In genomic region chr3:27921268-27922020, GRCm38 (mm10) we compare ENCODE assay signal across 27 mouse cellular contexts. TPM values are rescaled to one million over a fixed set of nuclear protein-coding genes. Genes with fewer than 3 reads are reported as not detected.
A peak's percentile ranks its signal among the peaks of the same experiment; 100 is the strongest.
DNase-seq lines count a peak whose midpoint lies in the region; ATAC-seq and TF ChIP-seq lines count a peak whose summit lies in the region.
"Had no signal": no experiment of that assay in that cellular context is flagged by ENCODE, and none has a peak within 500 bp of the region (broad histone marks: within the 10 kb centered on the region; RNA-seq: fewer than 3 reads in every experiment).

No protein-coding gene starts in this region.

- H3K27me3 ChIP-seq in liver, embryonic 16.5 days (ENCODE audit: control insufficient read depth, insufficient read depth, low read depth, low read length): no peaks in the 10 kb centered on the region
- H3K27me3 ChIP-seq in forebrain, postnatal 0 days (ENCODE audit: insufficient read depth, low read length): no peaks in the 10 kb centered on the region
- H3K27me3 ChIP-seq: embryonic facial prominence, embryonic 12.5 days; hindbrain, embryonic 13.5 days; limb, embryonic 12.5 days; midbrain, embryonic 15.5 days; neural tube, embryonic 12.5 days had no signal

- no peaks in the 10 kb centered on the region; the same call in 1 of the 2 replicates for H3K4me1 ChIP-seq in liver, embryonic 16.5 days (ENCODE audit: control insufficient read depth, low read depth, low read length)
- H3K4me1 ChIP-seq in forebrain, postnatal 0 days (ENCODE audit: insufficient read depth): no peaks in the 10 kb centered on the region
- H3K4me1 ChIP-seq: embryonic facial prominence, embryonic 12.5 days; hindbrain, embryonic 13.5 days; limb, embryonic 12.5 days; midbrain, embryonic 15.5 days; neural tube, embryonic 12.5 days had no signal

- no peak overlapping the region for H3K4me2 ChIP-seq in liver, embryonic 16.5 days (ENCODE audit: low read depth, low read length)
- H3K4me2 ChIP-seq in forebrain, postnatal 0 days (ENCODE audit: low read depth): no peak overlapping the region
- H3K4me2 ChIP-seq: embryonic facial prominence, embryonic 12.5 days; hindbrain, embryonic 13.5 days; limb, embryonic 12.5 days; midbrain, embryonic 15.5 days; neural tube, embryonic 12.5 days had no signal

- DNase-seq in heart, adult 11 months: peak; percentile 64
- DNase-seq in heart, adult 8-10 months (ENCODE audit: low spot score): no peak
- DNase-seq in ES-CJ7 (ENCODE audit: low read depth, low spot score): peak; percentile 32
- peak; percentile 53 for DNase-seq in kidney, postnatal 10 days
- no peak for DNase-seq in forebrain, postnatal 0 days
- DNase-seq in embryo, embryonic 10 days (ENCODE audit: low spot score): no peak
- DNase-seq: adrenal gland, adult 2 months; cerebellum, adult 11-12 months; cerebellum, postnatal 10 days; gastrocnemius, postnatal 25 days; lung, adult 2 months; lung, postnatal 36 days; retina, postnatal 1 day; right cerebral cortex, postnatal 25 days; spleen, adult 18-20 months had no signal

- H3K9ac ChIP-seq in liver, embryonic 16.5 days (ENCODE audit: low read depth, low read length): no peak overlapping the region
- H3K9ac ChIP-seq in forebrain, postnatal 0 days: no peak overlapping the region
- H3K9ac ChIP-seq: embryonic facial prominence, embryonic 12.5 days; hindbrain, embryonic 13.5 days; limb, embryonic 12.5 days; midbrain, embryonic 15.5 days; neural tube, embryonic 12.5 days had no signal

- 65% methylated on average over 11 of the region's 11 CpGs for WGBS in liver, embryonic 16.5 days (ENCODE audit: insufficient replicate concordance)
- 93% methylated on average over 11 of the region's 11 CpGs for WGBS in forebrain, postnatal 0 days

- no peak for TF ChIP-seq CTCF in forebrain, postnatal 0 days (IDR thresholded peaks at IDR 0.05; ENCODE audit: low read depth)

- H3K9me3 ChIP-seq in liver, embryonic 16.5 days (replicated peaks; ENCODE audit: control insufficient read depth, low read length): no peaks in the 10 kb centered on the region
- H3K9me3 ChIP-seq in forebrain, postnatal 0 days (ENCODE audit: low read length): peaks cover 9% of the 10 kb centered on the region; the same call in 1 of the 2 replicates

- H3K36me3 ChIP-seq in liver, embryonic 16.5 days (ENCODE audit: control insufficient read depth, insufficient read depth): no peaks in the 10 kb centered on the region
- H3K36me3 ChIP-seq in forebrain, postnatal 0 days (ENCODE audit: insufficient read depth): no peaks in the 10 kb centered on the region
- H3K36me3 ChIP-seq: embryonic facial prominence, embryonic 12.5 days; hindbrain, embryonic 13.5 days; limb, embryonic 12.5 days; midbrain, embryonic 15.5 days; neural tube, embryonic 12.5 days had no signal

- peak overlapping the region; percentile 61 for H3K27ac ChIP-seq in liver, embryonic 16.5 days (ENCODE audit: low read length)
- H3K27ac ChIP-seq in forebrain, postnatal 0 days (ENCODE audit: low read depth, low read length): no peak overlapping the region
- H3K27ac ChIP-seq: embryonic facial prominence, embryonic 12.5 days; heart, adult 2 months; hindbrain, embryonic 13.5 days; limb, embryonic 12.5 days; midbrain, embryonic 15.5 days; neural tube, embryonic 12.5 days had no signal

- no peak overlapping the region for H3K4me3 ChIP-seq in liver, embryonic 16.5 days (ENCODE audit: low read depth, low read length)
- no peak overlapping the region for H3K4me3 ChIP-seq in forebrain, postnatal 0 days (ENCODE audit: low read depth, low read length)
- H3K4me3 ChIP-seq: embryonic facial prominence, embryonic 12.5 days; heart, adult 2 months; hindbrain, embryonic 13.5 days; limb, embryonic 12.5 days; midbrain, embryonic 15.5 days; neural tube, embryonic 12.5 days had no signal

- ATAC-seq in liver, embryonic 16.5 days (ENCODE audit: low read depth): peak; percentile 70
- ATAC-seq in forebrain, postnatal 0 days: no peak
- ATAC-seq: midbrain, embryonic 15.5 days had no signal

RNA-seq across cellular contexts. Expression of gene Pld1, which starts 17.1 kb away (rescaled TPM):
- 10 to 100 TPM in 2 of 4 experiments, 1 to 10 TPM in 2; 8.4 to 11.4 (median 10.6) TPM for total RNA-seq in heart, adult 8-10 months (2022)
- polyA plus RNA-seq in liver, embryonic 16.5 days (2015; fragmentation: Nextera tagmentation; extraction: Ambion mirVana): 5.9 and 6.8 TPM in 2 replicates
- total RNA-seq in forebrain, postnatal 0 days (2014; rRNA removed): 5.1 and 13.5 TPM in 2 replicates
- polyA plus RNA-seq in forebrain, postnatal 0 days (2015; fragmentation: Nextera tagmentation; extraction: Ambion mirVana): 2.7 and 3.5 TPM in 2 replicates

RNA-seq across cellular contexts. Expression of gene Tmem212, which starts 25.3 kb away (rescaled TPM):
- total RNA-seq in heart, adult 8-10 months (2022): not detected
- polyA plus RNA-seq in liver, embryonic 16.5 days (2015; fragmentation: Nextera tagmentation; extraction: Ambion mirVana): not detected in 2 replicates
- 2.7 and 4.3 TPM in 2 replicates for total RNA-seq in forebrain, postnatal 0 days (2014; rRNA removed)
- 3.0 and 4.7 TPM in 2 replicates for polyA plus RNA-seq in forebrain, postnatal 0 days (2015; fragmentation: Nextera tagmentation; extraction: Ambion mirVana)
- total RNA-seq: adrenal gland, adult 2 months; ES-E14; gastrocnemius, postnatal 25 days; heart, adult 2 months; heart, postnatal 25 days; megakaryocyte-erythroid progenitor cell, adult 5-6 weeks had no signal
- polyA plus RNA-seq: adrenal gland, adult 2 months; embryonic facial prominence, embryonic 12.5 days; forebrain, embryonic 11.5 days; heart, embryonic 14.5 days; hindbrain, embryonic 13.5 days; limb, embryonic 12.5 days; neural tube, embryonic 12.5 days had no signal

Comparison
In these comparisons a context has a peak if more than half of its experiments do, and no peak if none do; other contexts are left out.
1. DNase-seq: peak in heart, adult 11 months (single experiment), ES-CJ7 (single experiment) and kidney, postnatal 10 days (single experiment); none in heart, adult 8-10 months (single experiment), forebrain, postnatal 0 days (single experiment) and embryo, embryonic 10 days (single experiment).